Mouse (Mus musculus) thymus, adult 2 months (tissue): ENCODE measurements around the gene Nr5a2. TPM values are rescaled to one million over a fixed set of nuclear protein-coding genes. Genes with fewer than 3 reads are reported as not detected.

Experiments
- DNase-seq: peaks from one replicate; pipeline ENCODE4 v3.0.0; 2021
- H3K27ac ChIP-seq: fragments of 200-500 bp; 2 replicates; pipeline ENCODE4 v1.5.1; 2012; ENCODE audit warnings: low read length, control low read depth; ENCODE audit not compliant: control insufficient read depth, insufficient read depth
- H3K27me3 ChIP-seq: fragments of 200-500 bp; 2 replicates; pipeline ENCODE4 v1.6.1; 2012; ENCODE audit warnings: mild to moderate bottlenecking, low read length, moderate library complexity, mixed read lengths; ENCODE audit not compliant: control insufficient read depth, insufficient read depth
- H3K36me3 ChIP-seq: fragments of 200-500 bp; 2 replicates; pipeline ENCODE4 v1.6.1; 2012; ENCODE audit warnings: mild to moderate bottlenecking, low read length, moderate library complexity; ENCODE audit not compliant: control insufficient read depth, insufficient read depth
- H3K4me1 ChIP-seq: fragments of 200-500 bp; replicated peaks from 2 replicates; pipeline ENCODE4 v1.6.1; 2012; ENCODE audit warnings: low read length; ENCODE audit not compliant: control insufficient read depth, insufficient read depth
- H3K4me3 ChIP-seq: fragments of 200-500 bp; 2 replicates; pipeline ENCODE4 v1.5.1; 2012; ENCODE audit warnings: mild to moderate bottlenecking, low read length, control low read depth, moderate library complexity; ENCODE audit not compliant: control insufficient read depth, insufficient read depth
- CTCF ChIP-seq: fragments of 200-500 bp; IDR thresholded peaks from 2 replicates; pipeline ENCODE4 v1.5.1; 2012; ENCODE audit warnings: mild to moderate bottlenecking, control low read depth, low read length, moderate library complexity, borderline replicate concordance; ENCODE audit not compliant: control insufficient read depth, poor library complexity, insufficient read depth; ENCODE audit errors: extremely low read depth
- POLR2A ChIP-seq: fragments of 200-500 bp; IDR thresholded peaks from 2 replicates; pipeline ENCODE4 v1.6.1; 2012; ENCODE audit warnings: mild to moderate bottlenecking, low read length, control low read depth, moderate library complexity; ENCODE audit not compliant: control insufficient read depth, poor library complexity, insufficient read depth; ENCODE audit errors: extremely low read depth
- WGBS: fragments of 180-500 bp; shearing (Covaris S2); methylation state at CpG from one replicate; pipeline ENCODE4 v1.1.7; 2018; 5-methylcytosine and 5-hydroxymethylcytosine counted together
- polyA plus RNA-seq: library from polyadenylated mRNA; depleted of rRNA; stranded (reverse); fragments of >200 nt; gene quantifications from 2 replicates; pipeline ENCODE4 v1.2.3, GENCODE M21; 2012

Gene Nr5a2
- polyA plus RNA-seq, 1 experiment: 0.22 TPM

GRCm38 (mm10) chr1:136949323-136949741 is 10.9 kb downstream of the Nr5a2 start:
- H3K27ac ChIP-seq: no peak overlapping the region
- peaks cover 3% of the 10 kb centered on the region; the same call in 1 of the 2 replicates for H3K4me1 ChIP-seq
- no peak for DNase-seq
- no peak overlapping the region for H3K4me3 ChIP-seq
- 16% methylated on average over 12 of the region's 12 CpGs for WGBS
- H3K27me3 ChIP-seq: peaks cover 44% of the 10 kb centered on the region
- H3K36me3 ChIP-seq: no peaks in the 10 kb centered on the region
- no peak for TF ChIP-seq CTCF
- no peak for TF ChIP-seq POLR2A

GRCm38 (mm10) chr1:136948511-136949275 is 11.6 kb downstream of the Nr5a2 start:
- no peak overlapping the region for H3K4me3 ChIP-seq
- 2% methylated on average over 61 of the region's 61 CpGs for WGBS
- no peak for DNase-seq
- H3K36me3 ChIP-seq: no peaks in the 10 kb centered on the region
- TF ChIP-seq CTCF (no peak), POLR2A (no peak)
- peaks cover 3% of the 10 kb centered on the region; the same call in 1 of the 2 replicates for H3K4me1 ChIP-seq
- no peak overlapping the region for H3K27ac ChIP-seq
- H3K27me3 ChIP-seq: peaks cover 47% of the 10 kb centered on the region

- TF ChIP-seq CTCF (no peak), POLR2A (no peak)
- peaks cover 43% of the 10 kb centered on the region for H3K27me3 ChIP-seq
- DNase-seq: no peak
- no peak overlapping the region for H3K27ac ChIP-seq
- H3K36me3 ChIP-seq: no peaks in the 10 kb centered on the region
- whole genome bisulfite sequencing: 4% methylated on average over 7 of the region's 7 CpGs
- no peak overlapping the region for H3K4me3 ChIP-seq
- peaks cover 3% of the 10 kb centered on the region; the same call in 1 of the 2 replicates for H3K4me1 ChIP-seq
These were observed 12.2 kb downstream of the Nr5a2 start for GRCm38 (mm10) chr1:136948127-136948422.

DNA sequence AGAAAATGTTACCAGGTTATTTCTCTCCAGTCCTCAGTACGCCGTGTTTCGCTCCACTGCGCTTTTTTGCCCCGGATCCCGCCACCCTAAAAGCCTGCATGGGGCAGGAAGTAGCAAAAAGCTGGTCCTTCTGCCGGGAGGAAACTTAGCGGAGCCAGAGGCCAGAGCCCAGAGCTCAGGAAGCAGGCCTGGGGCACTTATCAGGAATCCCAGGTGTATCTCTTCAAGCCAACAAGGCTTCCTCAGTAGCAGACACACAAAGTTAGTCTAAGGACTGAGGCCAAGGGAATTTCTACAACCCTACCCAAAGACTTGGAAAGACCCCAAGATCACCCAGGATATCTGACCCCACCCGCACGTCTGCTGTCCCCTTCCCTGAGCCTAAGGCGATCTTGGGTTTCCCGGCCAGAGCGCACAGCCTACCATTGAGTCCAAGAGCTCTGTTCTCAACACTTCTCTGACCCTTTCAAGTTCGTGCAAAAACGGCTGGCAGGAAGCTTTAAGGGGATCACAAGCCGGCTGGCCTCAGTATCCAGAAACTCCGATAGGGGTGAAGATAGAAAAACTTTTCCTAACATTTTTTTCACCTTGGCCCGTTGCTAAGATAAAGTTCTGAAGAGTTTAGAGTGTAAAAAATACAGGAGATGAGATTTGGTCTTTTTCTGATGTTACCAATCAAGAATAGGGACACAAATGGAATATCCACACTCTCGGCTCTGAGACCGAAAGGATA is 12.7 kb downstream of the Nr5a2 start:
- H3K36me3 ChIP-seq: no peaks in the 10 kb centered on the region
- H3K4me3 ChIP-seq: no peak overlapping the region
- TF ChIP-seq CTCF (no peak), POLR2A (no peak)
- 14% methylated on average over 20 of the region's 20 CpGs for WGBS
- no peak overlapping the region for H3K27ac ChIP-seq
- DNase-seq: no peak
- peaks cover 38% of the 10 kb centered on the region for H3K27me3 ChIP-seq
- no peaks in the 10 kb centered on the region for H3K4me1 ChIP-seq

GRCm38 (mm10) chr1:136946806-136947393 is 13.3 kb downstream of the Nr5a2 start:
- H3K27ac ChIP-seq: no peak overlapping the region
- no peak for DNase-seq
- H3K36me3 ChIP-seq: no peaks in the 10 kb centered on the region
- peaks cover 31% of the 10 kb centered on the region for H3K27me3 ChIP-seq
- no peaks in the 10 kb centered on the region for H3K4me1 ChIP-seq
- no peak overlapping the region for H3K4me3 ChIP-seq
- 10% methylated on average over 18 of the region's 18 CpGs for whole genome bisulfite sequencing
- TF ChIP-seq POLR2A (no peak), CTCF (no peak)

DNA sequence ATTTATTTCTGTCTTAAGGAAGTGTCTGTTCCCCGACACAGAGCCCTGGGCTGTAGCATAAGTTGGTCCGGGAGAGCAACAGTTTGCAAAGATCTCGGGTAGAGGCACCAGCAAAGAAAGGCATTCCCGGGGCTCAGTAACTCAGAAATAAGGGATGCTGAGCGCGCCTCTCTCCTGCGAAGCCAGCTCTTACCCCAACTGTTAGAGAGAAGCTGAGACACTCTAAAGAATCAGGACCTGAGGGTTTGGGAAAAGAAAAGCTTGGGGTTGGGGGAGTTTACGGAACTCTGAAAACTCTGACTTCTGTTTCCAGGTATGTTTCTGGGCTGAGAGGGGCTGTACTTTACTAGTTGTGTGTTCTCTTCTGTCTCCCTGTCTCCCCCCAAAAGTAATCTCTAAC is 13.8 kb downstream of the Nr5a2 start:
- WGBS: 13% methylated on average over 8 of the region's 8 CpGs
- no peak for DNase-seq
- no peaks in the 10 kb centered on the region for H3K36me3 ChIP-seq
- no peak overlapping the region for H3K27ac ChIP-seq
- peaks cover 30% of the 10 kb centered on the region for H3K27me3 ChIP-seq
- H3K4me1 ChIP-seq: no peaks in the 10 kb centered on the region
- TF ChIP-seq CTCF (no peak), POLR2A (no peak)
- no peak overlapping the region for H3K4me3 ChIP-seq
